Mouse (Mus musculus) limb, embryonic 13.5 days (tissue): Measurements from ENCODE around the gene Nbl1. TPM values are rescaled to one million over a fixed set of nuclear protein-coding genes. Genes with fewer than 3 reads are reported as not detected.

Experiments used
- ATAC-seq: fragments of 200-750 bp; cut with Nextera tagmentation; 2 replicates; pipeline ENCODE4 v1.8.0; 2017; ENCODE audit warnings: low read depth, moderate number of reproducible peaks, moderate TSS enrichment; ENCODE audit not compliant: low FRiP score
- H3K27ac ChIP-seq: fragments of 300-500 bp; sonication (generic); 2 replicates; pipeline ENCODE4 v1.5.1; 2015; ENCODE audit warnings: inconsistent platforms, mild to moderate bottlenecking, moderate library complexity
- H3K27me3 ChIP-seq: fragments of 300-500 bp; sonication (generic); 2 replicates; pipeline ENCODE4 v1.6.1; 2015; ENCODE audit warnings: mild to moderate bottlenecking, inconsistent platforms
- H3K36me3 ChIP-seq: fragments of 300-500 bp; sonication (generic); 2 replicates; pipeline ENCODE4 v1.6.1; 2015; ENCODE audit warnings: inconsistent platforms, mild to moderate bottlenecking, moderate library complexity
- H3K4me1 ChIP-seq: fragments of 300-500 bp; sonication (generic); 2 replicates; pipeline ENCODE4 v1.6.1; 2015; ENCODE audit warnings: inconsistent platforms
- H3K4me2 ChIP-seq: fragments of 300-500 bp; sonication (generic); replicated peaks from 2 replicates; pipeline ENCODE4 v1.6.1; 2015; ENCODE audit warnings: inconsistent platforms, mild to moderate bottlenecking, moderate library complexity
- H3K4me3 ChIP-seq: fragments of 300-500 bp; sonication (generic); 2 replicates; pipeline ENCODE4 v1.5.1; 2015; ENCODE audit warnings: moderate library complexity, mild to moderate bottlenecking, inconsistent platforms
- H3K9ac ChIP-seq: fragments of 300-500 bp; sonication (generic); 2 replicates; pipeline ENCODE4 v1.6.1; 2015; ENCODE audit warnings: mild to moderate bottlenecking, inconsistent platforms
- H3K9me3 ChIP-seq: fragments of 300-500 bp; sonication (generic); 2 replicates; pipeline ENCODE4 v1.6.1; 2016; ENCODE audit warnings: inconsistent platforms
- WGBS: fragments of 180-500 bp; shearing (Covaris S2); methylation state at CpG from one replicate; pipeline ENCODE4 v1.1.7; 2015; 5-methylcytosine and 5-hydroxymethylcytosine counted together
- polyA plus RNA-seq: library from polyadenylated mRNA; unstranded; fragments of >200 nt; fragmentation: Nextera tagmentation; extraction: Ambion mirVana; gene quantifications from 2 replicates; pipeline ENCODE4 v1.2.1, GENCODE M21; 2015

The Nbl1 gene
- polyA plus RNA-seq, 1 experiment from 2014 or later: 143 TPM

- H3K9me3 ChIP-seq: no peaks in the 10 kb centered on the region
- no peak for ATAC-seq
- 66% methylated on average over 17 of the region's 17 CpGs for WGBS
These were observed 54.8 kb downstream of the Nbl1 start for GRCm38 (mm10) chr4:139037795-139038607.

GRCm38 (mm10) chr4:139035799-139036198, 57.0 kb downstream of the Nbl1 start:
- Histone ChIP-seq H3K27me3 (peaks cover 11% of the 10 kb centered on the region; the same call in 1 of the 2 replicates), H3K9me3 (no peaks in the 10 kb centered on the region), H3K9ac (no peak overlapping the region), H3K36me3 (no peaks in the 10 kb centered on the region), H3K4me3 (no peak overlapping the region), H3K4me2 (no peak overlapping the region), H3K27ac (no peak overlapping the region), H3K4me1 (no peaks in the 10 kb centered on the region)
- ATAC-seq: no peak
- 94% methylated on average over 3 of the region's 3 CpGs for WGBS

More at GRCm38 (mm10) chr4:139037795-139038607, 54.8 kb downstream of the Nbl1 start:
- no peak overlapping the region for H3K4me3 ChIP-seq
- H3K9ac ChIP-seq: no peak overlapping the region
- H3K27me3 ChIP-seq: peaks cover 11% of the 10 kb centered on the region; the same call in 1 of the 2 replicates
- no peak overlapping the region for H3K27ac ChIP-seq
- H3K4me2 ChIP-seq: no peak overlapping the region
- H3K4me1 ChIP-seq: no peaks in the 10 kb centered on the region
- no peaks in the 10 kb centered on the region for H3K36me3 ChIP-seq

- H3K36me3 ChIP-seq: no peaks in the 10 kb centered on the region
- no peak for ATAC-seq
These were observed 57.9 kb downstream of the Nbl1 start for GRCm38 (mm10) chr4:139034942-139035341.

GRCm38 (mm10) chr4:139034540-139034939, 58.3 kb downstream of the Nbl1 start:
- H3K36me3 ChIP-seq: no peaks in the 10 kb centered on the region
- H3K4me2 ChIP-seq: no peak overlapping the region
- no peaks in the 10 kb centered on the region for H3K9me3 ChIP-seq
- no peak overlapping the region for H3K4me3 ChIP-seq
- ATAC-seq: no peak
- no peaks in the 10 kb centered on the region for H3K4me1 ChIP-seq
- WGBS: 37% methylated on average over 4 of the region's 4 CpGs
- no peak overlapping the region for H3K27ac ChIP-seq
- 0 out of 2 replicates have a peak, but pooled peaks cover 2% of the 10 kb centered on the region for H3K27me3 ChIP-seq
- H3K9ac ChIP-seq: no peak overlapping the region

More at GRCm38 (mm10) chr4:139034942-139035341, 57.9 kb downstream of the Nbl1 start:
- Histone ChIP-seq H3K4me1 (no peaks in the 10 kb centered on the region), H3K27ac (no peak overlapping the region), H3K27me3 (0 out of 2 replicates have a peak, but pooled peaks cover 6% of the 10 kb centered on the region), H3K4me2 (no peak overlapping the region), H3K9me3 (no peaks in the 10 kb centered on the region), H3K9ac (no peak overlapping the region), H3K4me3 (no peak overlapping the region)
- WGBS: 81% methylated on average over 3 of the region's 3 CpGs

GRCm38 (mm10) chr4:139034010-139034367, 58.8 kb downstream of the Nbl1 start:
- Histone ChIP-seq H3K27me3 (no peaks in the 10 kb centered on the region), H3K4me1 (no peaks in the 10 kb centered on the region), H3K9me3 (no peaks in the 10 kb centered on the region), H3K9ac (no peak overlapping the region), H3K4me2 (no peak overlapping the region), H3K36me3 (no peaks in the 10 kb centered on the region), H3K4me3 (no peak overlapping the region), H3K27ac (no peak overlapping the region)
- no peak for ATAC-seq
- WGBS: 84% methylated on average over 8 of the region's 8 CpGs

GRCm38 (mm10) chr4:139033263-139034009, 59.4 kb downstream of the Nbl1 start:
- no peak overlapping the region for H3K27ac ChIP-seq
- 79% methylated on average over 11 of the region's 11 CpGs for WGBS

GRCm38 (mm10) chr4:139032521-139032920, 60.3 kb downstream of the Nbl1 start:
- Histone ChIP-seq H3K4me1 (no peaks in the 10 kb centered on the region), H3K36me3 (no peaks in the 10 kb centered on the region), H3K9ac (no peak overlapping the region), H3K27ac (no peak overlapping the region), H3K4me3 (no peak overlapping the region), H3K27me3 (no peaks in the 10 kb centered on the region), H3K4me2 (no peak overlapping the region), H3K9me3 (no peaks in the 10 kb centered on the region)
- WGBS: 51% methylated on average over 12 of the region's 12 CpGs
- ATAC-seq: no peak

More at GRCm38 (mm10) chr4:139033263-139034009, 59.4 kb downstream of the Nbl1 start:
- Histone ChIP-seq H3K4me1 (no peaks in the 10 kb centered on the region), H3K36me3 (no peaks in the 10 kb centered on the region), H3K4me3 (no peak overlapping the region), H3K27me3 (no peaks in the 10 kb centered on the region), H3K4me2 (no peak overlapping the region), H3K9ac (no peak overlapping the region), H3K9me3 (no peaks in the 10 kb centered on the region)
- ATAC-seq: no peak

Other genes starting within 250 kb of the Nbl1 start
- gene Pla2g5, start 229.5 kb downstream of the Nbl1 start, polyA plus RNA-seq: 0.14 and 0.24 TPM in 2 replicates
- gene Gm13030, start 219.0 kb downstream of the Nbl1 start, polyA plus RNA-seq: not detected in 2 replicates
- gene Pla2g2e, start 215.1 kb downstream of the Nbl1 start, polyA plus RNA-seq: not detected in 2 replicates
- gene Otud3, start 179.0 kb downstream of the Nbl1 start, polyA plus RNA-seq: 2.9 and 3.1 TPM in 2 replicates
- 0.27 and 0.45 TPM in 2 replicates for gene Rnf186, start 125.9 kb downstream of the Nbl1 start, polyA plus RNA-seq
- gene Tmco4, start 120.1 kb downstream of the Nbl1 start, polyA plus RNA-seq: 3.4 and 3.7 TPM in 2 replicates
- gene Htr6, start 17.4 kb downstream of the Nbl1 start, polyA plus RNA-seq: 0.27 and 0.34 TPM in 2 replicates
- gene Minos1, start 38.1 kb upstream of the Nbl1 start, polyA plus RNA-seq: 441 and 454 TPM in 2 replicates
- gene Capzb, start 99.9 kb upstream of the Nbl1 start, polyA plus RNA-seq: 396 and 406 TPM in 2 replicates
- gene Pqlc2, start 217.7 kb upstream of the Nbl1 start, polyA plus RNA-seq: 16.9 and 18.0 TPM in 2 replicates
- gene Akr7a5, start 217.8 kb upstream of the Nbl1 start, polyA plus RNA-seq: 120 and 124 TPM in 2 replicates